Mouse (Mus musculus) midbrain, embryonic 14.5 days (tissue): ENCODE measurements around the gene Foxc1. TPM values are rescaled to one million over a fixed set of nuclear protein-coding genes. Genes with fewer than 3 reads are reported as not detected.

Source experiments
- ATAC-seq: fragments of 200-750 bp; cut with Nextera tagmentation; 2 replicates; pipeline ENCODE4 v1.8.0; 2017; ENCODE audit warnings: moderate number of reproducible peaks, moderate library complexity; ENCODE audit not compliant: low FRiP score, low TSS enrichment
- DNase-seq: peaks from one replicate; pipeline ENCODE4 v3.0.0-alpha.2; 2015
- H3K27ac ChIP-seq: fragments of 300-500 bp; sonication (generic); replicated peaks from 2 replicates; pipeline ENCODE4 v1.5.1; 2014; ENCODE audit warnings: mild to moderate bottlenecking, low read depth, low read length, moderate library complexity
- H3K27me3 ChIP-seq: fragments of 300-500 bp; sonication (generic); 2 replicates; pipeline ENCODE4 v1.6.1; 2014; ENCODE audit warnings: low read length, control low read depth, mixed read lengths; ENCODE audit not compliant: control insufficient read depth, insufficient read depth
- H3K36me3 ChIP-seq: fragments of 300-500 bp; sonication (generic); 2 replicates; pipeline ENCODE4 v1.6.1; 2014; ENCODE audit warnings: low read length, control low read depth; ENCODE audit not compliant: control insufficient read depth, insufficient read depth
- H3K4me1 ChIP-seq: fragments of 300-500 bp; sonication (generic); 2 replicates; pipeline ENCODE4 v1.6.1; 2014; ENCODE audit warnings: mild to moderate bottlenecking, antibody characterized with exemption, low read length, control low read depth; ENCODE audit not compliant: control insufficient read depth, insufficient read depth
- H3K4me2 ChIP-seq: fragments of 300-500 bp; sonication (generic); 2 replicates; pipeline ENCODE4 v1.6.1; 2014; ENCODE audit warnings: mild to moderate bottlenecking, low read length, moderate library complexity
- H3K4me3 ChIP-seq: fragments of 300-500 bp; sonication (generic); replicated peaks from 2 replicates; pipeline ENCODE4 v1.5.1; 2014; ENCODE audit warnings: low read depth, low read length
- H3K9ac ChIP-seq: fragments of 300-500 bp; sonication (generic); replicated peaks from 2 replicates; pipeline ENCODE4 v1.6.1; 2014; ENCODE audit warnings: mild to moderate bottlenecking, low read length, moderate library complexity
- H3K9me3 ChIP-seq: fragments of 300-500 bp; sonication (generic); 2 replicates; pipeline ENCODE4 v1.6.1; 2016; ENCODE audit warnings: low read length, control low read depth, mixed read lengths; ENCODE audit not compliant: control insufficient read depth
- WGBS: fragments of 180-500 bp; shearing (Covaris S2); extraction: QIAGEN DNeasy Blood & Tissue Kit; methylation state at CpG from one replicate; pipeline ENCODE4 v1.1.7; 2014; 5-methylcytosine and 5-hydroxymethylcytosine counted together
- polyA plus RNA-seq: library from polyadenylated mRNA; unstranded; fragments of >200 nt; fragmentation: Nextera tagmentation; extraction: Ambion mirVana; gene quantifications from 2 replicates; pipeline ENCODE4 v1.2.1, GENCODE M21; 2014

The Foxc1 gene
- polyA plus RNA-seq, 1 experiment from 2014 or later = 1.7 TPM

DNA sequence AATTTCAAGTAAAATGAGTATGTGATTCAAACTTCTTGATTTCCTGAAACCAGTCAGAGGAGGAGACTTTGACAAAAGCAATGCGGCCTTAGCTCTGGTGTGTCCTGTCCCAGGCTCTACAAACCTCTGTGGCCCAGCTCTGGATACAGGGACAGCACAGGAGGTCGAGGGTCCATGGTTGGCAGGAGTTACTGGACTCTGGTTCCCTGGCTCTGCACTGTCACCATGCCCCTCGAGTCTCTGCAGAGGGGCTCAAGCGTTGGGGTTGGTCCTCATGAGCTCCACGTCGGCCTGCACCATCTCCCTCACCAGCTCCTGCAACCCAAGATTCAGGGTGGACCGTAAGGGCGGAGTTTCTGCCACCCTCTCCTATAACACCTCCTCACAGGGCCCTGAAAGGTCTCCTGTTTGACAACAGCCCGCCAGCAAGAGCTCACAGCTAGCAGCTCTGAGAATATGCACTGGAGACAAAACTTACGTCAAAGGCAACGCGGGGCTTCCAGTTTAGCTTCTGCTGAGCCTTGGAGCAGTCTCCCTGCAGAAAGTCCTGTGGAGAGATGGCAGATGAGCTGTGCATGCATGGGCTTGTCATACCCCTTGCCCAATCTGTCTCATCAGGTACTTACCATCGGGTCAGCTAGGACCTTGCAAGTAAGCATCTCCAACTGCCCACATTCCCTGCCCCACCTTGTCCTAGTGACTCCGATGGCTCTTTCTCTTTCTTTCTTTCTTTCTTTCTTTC, 13.4 kb downstream of the Foxc1 start:
- ATAC-seq (no peak), DNase-seq (no peak)
- Histone ChIP-seq H3K36me3 (no peaks in the 10 kb centered on the region), H3K4me1 (no peaks in the 10 kb centered on the region), H3K4me3 (no peak overlapping the region), H3K27me3 (peaks cover 49% of the 10 kb centered on the region), H3K27ac (no peak overlapping the region), H3K9ac (no peak overlapping the region), H3K4me2 (no peak overlapping the region), H3K9me3 (no peaks in the 10 kb centered on the region)
- 34% methylated on average over 14 of the region's 14 CpGs for WGBS

DNA sequence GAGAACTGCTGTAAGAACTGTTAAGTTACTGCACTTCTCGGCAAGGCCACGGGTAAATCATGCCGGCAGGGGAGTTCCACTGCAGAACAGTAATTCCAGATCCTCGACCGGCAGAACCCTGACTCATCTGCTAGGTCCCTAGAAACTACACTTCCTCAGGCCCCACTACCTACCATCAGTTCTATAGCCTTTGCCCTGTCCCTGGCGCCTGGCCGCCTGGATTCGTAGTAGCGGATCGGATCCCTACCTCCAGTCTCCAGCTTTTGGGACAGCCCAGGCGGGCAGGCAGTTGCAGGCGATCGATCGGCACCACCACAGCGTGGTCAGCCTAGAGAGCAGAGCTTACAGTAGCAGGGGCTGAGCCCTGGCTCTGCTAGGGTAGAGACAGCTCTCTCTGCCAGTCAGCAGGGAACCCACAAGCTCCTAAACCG, 14.2 kb downstream of the Foxc1 start:
- H3K4me1 ChIP-seq = no peaks in the 10 kb centered on the region
- H3K36me3 ChIP-seq = no peaks in the 10 kb centered on the region
- H3K9me3 ChIP-seq = no peaks in the 10 kb centered on the region
- 3% methylated on average over 16 of the region's 16 CpGs for WGBS
- H3K27me3 ChIP-seq = peaks cover 41% of the 10 kb centered on the region
- H3K4me3 ChIP-seq = peak overlapping the region; percentile 12
- no peak overlapping the region for H3K9ac ChIP-seq
- no peak overlapping the region for H3K27ac ChIP-seq
- DNase-seq = peak; percentile 65
- peak; percentile 64; the same call in 1 of the 2 replicates for ATAC-seq
- peak overlapping the region; percentile 46 for H3K4me2 ChIP-seq

DNA sequence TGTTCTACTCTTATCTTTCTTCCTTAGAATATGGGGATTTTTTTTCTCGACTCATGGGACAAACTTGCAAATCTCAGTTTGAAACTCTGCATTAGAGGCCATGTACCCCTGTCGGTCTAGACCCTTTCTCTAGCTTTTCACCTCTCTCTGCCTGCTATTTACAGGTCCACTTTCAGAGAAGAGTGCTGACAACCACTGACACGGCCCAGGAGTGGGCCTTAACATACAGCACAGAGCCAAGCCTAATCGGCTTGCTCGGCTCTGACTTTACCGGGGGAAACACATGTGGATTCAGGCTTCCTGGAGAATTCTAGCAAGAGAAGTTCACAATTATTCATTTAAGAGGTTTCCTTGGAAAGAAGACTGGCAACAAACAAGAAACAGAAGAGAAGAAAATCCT, 14.6 kb downstream of the Foxc1 start:
- peaks cover 37% of the 10 kb centered on the region for H3K27me3 ChIP-seq
- 18% methylated on average over 6 of the region's 6 CpGs for WGBS
- DNase-seq (no peak), ATAC-seq (no peak)
- no peaks in the 10 kb centered on the region for H3K36me3 ChIP-seq
- H3K4me1 ChIP-seq = no peaks in the 10 kb centered on the region
- H3K27ac ChIP-seq = no peak overlapping the region
- H3K9ac ChIP-seq = no peak overlapping the region
- peak overlapping the region; percentile 12; the same call in 1 of the 2 replicates for H3K4me3 ChIP-seq
- H3K4me2 ChIP-seq = peak overlapping the region; percentile 46
- H3K9me3 ChIP-seq = no peaks in the 10 kb centered on the region

DNA sequence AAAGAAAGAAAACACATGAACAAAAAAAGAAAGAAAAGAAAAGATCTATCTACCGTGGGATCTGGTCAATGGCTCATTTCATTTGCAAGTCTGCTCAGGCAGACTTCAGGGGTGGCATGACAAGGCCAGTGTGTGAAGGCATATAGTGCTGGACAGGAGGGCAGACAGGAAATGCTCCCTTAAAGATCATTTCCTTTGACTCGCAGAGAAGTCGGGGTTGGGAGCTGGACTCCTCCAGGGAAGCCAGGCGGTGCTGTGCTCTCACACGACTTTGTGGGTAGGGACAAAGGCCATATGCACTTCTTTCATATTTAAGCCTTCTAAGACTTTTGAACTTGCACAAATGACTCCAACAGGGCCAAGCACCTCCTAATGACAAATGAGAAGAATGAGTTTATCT, 16.9 kb downstream of the Foxc1 start:
- DNase-seq = no peak
- H3K27me3 ChIP-seq = peaks cover 23% of the 10 kb centered on the region
- no peak overlapping the region for H3K4me2 ChIP-seq
- H3K9ac ChIP-seq = no peak overlapping the region
- ATAC-seq = no peak
- WGBS = 23% methylated on average over 5 of the region's 5 CpGs
- no peak overlapping the region for H3K27ac ChIP-seq
- H3K4me3 ChIP-seq = no peak overlapping the region
- H3K9me3 ChIP-seq = no peaks in the 10 kb centered on the region
- H3K4me1 ChIP-seq = no peaks in the 10 kb centered on the region
- no peaks in the 10 kb centered on the region for H3K36me3 ChIP-seq

DNA sequence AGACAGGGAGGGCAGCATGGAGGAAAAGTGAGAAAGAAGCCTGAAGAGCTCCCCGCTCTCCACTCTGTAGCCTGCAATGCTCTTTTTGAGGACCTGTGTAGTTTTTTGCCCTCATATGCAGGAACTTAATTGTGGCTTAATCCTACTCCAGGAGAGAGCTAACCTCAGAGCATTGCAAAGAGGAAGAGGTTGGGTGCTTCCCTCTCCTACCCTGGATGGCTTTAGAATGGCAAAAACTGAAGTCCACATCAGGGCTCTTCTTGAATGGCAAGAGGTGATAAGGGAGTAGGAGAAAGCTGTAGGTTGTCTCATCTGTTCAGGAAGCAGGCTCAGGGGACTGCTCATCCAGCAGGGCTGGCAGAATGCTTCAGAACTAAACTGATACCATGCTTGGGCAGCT, 18.7 kb downstream of the Foxc1 start:
- WGBS = 97% methylated on average over 1 of the region's 1 CpGs
- Histone ChIP-seq H3K4me3 (no peak overlapping the region), H3K4me2 (no peak overlapping the region), H3K27me3 (peaks cover 11% of the 10 kb centered on the region), H3K27ac (no peak overlapping the region), H3K9ac (no peak overlapping the region), H3K9me3 (no peaks in the 10 kb centered on the region), H3K4me1 (no peaks in the 10 kb centered on the region), H3K36me3 (no peaks in the 10 kb centered on the region)
- ATAC-seq = no peak
- no peak for DNase-seq

DNA sequence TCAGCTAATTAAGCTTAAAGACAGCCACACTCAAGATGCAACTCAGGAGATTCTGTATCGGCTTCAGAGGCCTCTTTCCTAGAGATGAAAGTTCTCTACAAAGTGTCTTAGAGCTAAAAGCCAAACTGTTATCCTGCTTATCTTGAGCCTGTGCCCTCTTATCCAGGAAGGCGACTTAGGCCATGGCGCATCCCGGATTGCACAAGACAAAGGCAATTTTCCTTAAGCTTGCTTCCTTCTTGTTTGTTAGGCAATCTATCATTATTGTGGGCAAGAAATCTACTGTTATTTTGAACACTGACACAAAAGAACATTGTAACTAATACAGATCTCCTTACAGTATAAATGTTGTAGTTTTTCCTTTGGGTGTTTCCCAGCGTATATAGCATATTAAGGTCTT, 20.7 kb downstream of the Foxc1 start:
- Histone ChIP-seq H3K9ac (no peak overlapping the region), H3K9me3 (no peaks in the 10 kb centered on the region), H3K4me3 (no peak overlapping the region), H3K27me3 (no peaks in the 10 kb centered on the region), H3K36me3 (no peaks in the 10 kb centered on the region), H3K4me1 (no peaks in the 10 kb centered on the region), H3K27ac (no peak overlapping the region), H3K4me2 (no peak overlapping the region)
- DNase-seq (no peak), ATAC-seq (no peak)
- 89% methylated on average over 5 of the region's 5 CpGs for WGBS

DNA sequence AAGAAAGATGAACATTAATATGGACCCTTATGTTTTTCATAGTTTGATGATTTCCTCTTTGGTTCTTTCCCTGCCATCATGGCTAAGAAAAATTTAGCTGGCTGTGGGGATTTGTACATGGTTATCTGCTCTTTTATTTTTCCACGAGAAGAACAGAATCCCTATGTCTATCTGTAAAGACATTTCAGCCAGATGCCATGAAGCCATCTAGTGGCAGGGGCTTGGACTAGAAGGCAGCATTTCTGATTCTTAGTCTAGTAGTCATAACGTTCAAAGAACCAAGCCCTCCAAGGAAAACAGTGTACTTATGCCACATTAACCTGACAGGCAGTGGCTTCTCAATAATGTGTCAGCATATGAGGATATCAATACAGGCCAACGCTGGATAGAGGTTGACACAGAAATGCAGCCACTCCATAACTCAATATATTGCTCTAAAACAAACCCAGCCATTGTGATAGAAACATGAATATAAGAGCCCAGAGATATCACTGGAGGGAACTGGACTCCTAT, 21.4 kb downstream of the Foxc1 start:
- no peaks in the 10 kb centered on the region for H3K4me1 ChIP-seq
- 66% methylated on average over 3 of the region's 3 CpGs for WGBS

DNA sequence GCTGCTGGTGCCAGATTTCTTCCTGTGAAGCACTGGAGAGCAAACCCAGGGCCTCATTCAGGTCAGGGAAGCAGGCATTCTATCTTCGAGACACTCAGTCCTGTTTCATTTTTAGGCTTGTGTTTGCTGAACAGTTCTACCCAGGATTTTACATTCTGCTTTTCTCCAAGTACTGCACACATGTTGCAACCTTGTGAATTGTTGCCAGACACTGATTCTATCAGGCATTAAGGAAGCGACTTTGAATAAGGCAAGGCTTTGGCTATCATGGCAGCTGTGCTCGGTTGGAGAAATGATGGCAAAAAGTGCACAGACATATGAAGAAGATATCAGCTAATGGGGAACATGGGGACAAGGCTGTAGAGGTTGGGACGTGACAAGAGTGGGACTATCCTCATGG, 22.0 kb downstream of the Foxc1 start:
- DNase-seq (no peak), ATAC-seq (no peak)
- WGBS = 92% methylated on average over 4 of the region's 4 CpGs
- no peak overlapping the region for H3K27ac ChIP-seq
- H3K4me3 ChIP-seq = no peak overlapping the region
- no peak overlapping the region for H3K9ac ChIP-seq
- H3K4me1 ChIP-seq = no peaks in the 10 kb centered on the region
- H3K4me2 ChIP-seq = no peak overlapping the region
- no peaks in the 10 kb centered on the region for H3K36me3 ChIP-seq
- no peaks in the 10 kb centered on the region for H3K9me3 ChIP-seq
- no peaks in the 10 kb centered on the region for H3K27me3 ChIP-seq

More for the DNA sequence above, 21.4 kb downstream of the Foxc1 start:
- no peak overlapping the region for H3K9ac ChIP-seq
- H3K4me3 ChIP-seq = no peak overlapping the region
- H3K36me3 ChIP-seq = no peaks in the 10 kb centered on the region
- DNase-seq (no peak), ATAC-seq (no peak)
- no peak overlapping the region for H3K4me2 ChIP-seq
- H3K27ac ChIP-seq = no peak overlapping the region
- no peaks in the 10 kb centered on the region for H3K9me3 ChIP-seq
- H3K27me3 ChIP-seq = no peaks in the 10 kb centered on the region

DNA sequence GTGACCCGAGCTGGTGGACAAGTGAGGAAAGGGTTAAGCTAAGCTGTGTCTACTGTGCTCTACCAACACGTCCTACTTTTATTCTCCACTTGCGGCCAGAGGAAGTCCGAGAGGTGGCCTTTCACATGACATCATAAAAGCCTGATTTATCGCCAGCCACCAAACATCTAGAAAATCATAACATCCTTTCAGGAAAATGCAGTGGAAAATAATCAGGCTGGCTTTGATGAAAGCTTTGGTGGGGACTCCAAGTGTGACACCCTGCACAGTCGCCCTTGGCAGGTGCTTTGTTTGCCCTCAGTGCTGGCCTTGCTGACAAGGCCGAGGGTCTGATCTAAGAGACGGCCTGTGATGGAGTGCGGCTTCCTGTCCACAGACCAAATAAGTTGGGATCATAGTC, 23.9 kb downstream of the Foxc1 start:
- 71% methylated on average over 9 of the region's 9 CpGs for WGBS
- H3K27me3 ChIP-seq = no peaks in the 10 kb centered on the region
- DNase-seq = no peak

More for the DNA sequence above, 23.9 kb downstream of the Foxc1 start:
- Histone ChIP-seq H3K27ac (no peak overlapping the region), H3K4me2 (no peak overlapping the region), H3K4me1 (no peaks in the 10 kb centered on the region), H3K4me3 (no peak overlapping the region), H3K9me3 (no peaks in the 10 kb centered on the region), H3K36me3 (no peaks in the 10 kb centered on the region), H3K9ac (no peak overlapping the region)
- no peak for ATAC-seq
